Mouse (Mus musculus): ENCODE data around the gene Ift43.

Ift43 gene

GRCm38 (mm10) chr12:86078553-86079201 is 3.7 kb upstream of the Ift43 start, which contains the start of gene Tgfb3:
Gene Tgfb3 (minus strand): TSS chr12:86079041.
- DNase-seq (ENCODE audit: low spot score in 2 of 2), result peak; percentile 72 to 77

GRCm38 (mm10) chr12:86079202-86079667 is 3.1 kb upstream of the Ift43 start:
- peak; percentile 93 for DNase-seq (ENCODE audit: low spot score in 2 of 2)

DNA sequence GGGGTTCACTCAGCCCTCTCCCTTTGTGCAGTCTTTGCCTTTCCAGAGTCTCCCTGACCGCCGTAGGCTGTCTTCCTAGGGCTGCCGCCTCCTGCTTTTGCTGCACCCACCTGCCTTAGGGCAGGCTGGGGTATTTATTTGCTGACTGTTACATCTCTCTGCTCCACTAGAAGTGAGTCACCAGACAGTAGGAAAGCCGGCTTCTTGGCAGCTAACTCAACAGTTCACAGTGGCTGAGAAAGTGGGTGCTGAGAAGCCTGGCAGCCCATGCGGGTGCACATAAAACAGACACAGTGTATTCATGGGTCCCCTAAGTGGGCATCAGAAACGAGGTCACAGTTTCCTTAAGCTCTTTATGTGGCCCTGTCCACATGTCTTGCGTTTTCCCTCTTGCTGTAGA is 3.5 kb downstream of the Ift43 start:
- DNase-seq (ENCODE audit: low spot score in 2 of 2), result no peak

GRCm38 (mm10) chr12:86086550-86086949 is 4.2 kb downstream of the Ift43 start:
- peak; percentile 39 to 55 for DNase-seq (ENCODE audit: low spot score in 2 of 2)

GRCm38 (mm10) chr12:86088042-86088441 is 5.7 kb downstream of the Ift43 start:
- DNase-seq (ENCODE audit: low spot score in 2 of 2), result peak; percentile 66 to 84

DNA sequence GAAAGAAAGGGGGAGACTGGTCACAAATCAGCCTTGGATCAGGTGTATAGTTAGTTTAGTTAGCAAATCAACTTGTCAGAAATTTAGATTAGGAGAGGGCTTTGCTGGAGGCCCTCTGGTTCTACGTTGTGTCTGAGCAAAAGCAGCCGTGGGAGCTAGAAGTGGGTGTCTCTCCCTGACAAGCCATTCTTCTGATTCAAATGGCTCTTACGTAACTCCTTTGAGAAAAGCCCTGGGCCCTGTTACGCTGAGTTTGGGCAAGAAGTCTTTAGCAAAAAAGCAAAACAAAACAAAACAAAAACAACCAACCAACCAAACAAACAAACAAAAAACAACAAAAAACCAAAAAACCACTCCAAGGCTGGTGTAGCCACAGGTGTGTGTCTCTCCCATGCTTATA is 8.4 kb downstream of the Ift43 start:
- no peak for DNase-seq (ENCODE audit: low spot score in 2 of 2)

GRCm38 (mm10) chr12:86091601-86092132 is 9.3 kb downstream of the Ift43 start:
- peak; percentile 71 to 75 for DNase-seq (ENCODE audit: low spot score in 2 of 2)

DNA sequence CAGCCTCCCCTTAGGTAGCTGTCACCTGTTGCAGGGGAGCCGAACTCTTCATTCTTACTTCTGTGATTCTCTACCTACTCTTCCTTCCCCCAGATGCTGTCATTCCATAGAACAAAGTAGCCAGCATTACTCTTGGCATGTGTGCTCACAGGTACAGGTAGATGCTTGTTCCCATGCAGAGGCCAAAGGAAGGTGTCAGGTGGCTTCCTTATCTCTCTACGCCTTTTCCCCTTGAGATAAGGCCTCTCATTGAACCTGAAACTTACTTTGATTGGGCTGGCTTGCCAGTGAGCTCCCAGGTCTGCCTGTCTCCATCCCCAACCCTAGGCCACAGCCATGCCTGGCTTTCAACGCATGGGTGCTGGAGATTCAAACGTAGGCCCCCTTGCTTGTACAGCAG is 11.7 kb downstream of the Ift43 start:
- DNase-seq (ENCODE audit: low spot score in 2 of 2), result no peak

DNA sequence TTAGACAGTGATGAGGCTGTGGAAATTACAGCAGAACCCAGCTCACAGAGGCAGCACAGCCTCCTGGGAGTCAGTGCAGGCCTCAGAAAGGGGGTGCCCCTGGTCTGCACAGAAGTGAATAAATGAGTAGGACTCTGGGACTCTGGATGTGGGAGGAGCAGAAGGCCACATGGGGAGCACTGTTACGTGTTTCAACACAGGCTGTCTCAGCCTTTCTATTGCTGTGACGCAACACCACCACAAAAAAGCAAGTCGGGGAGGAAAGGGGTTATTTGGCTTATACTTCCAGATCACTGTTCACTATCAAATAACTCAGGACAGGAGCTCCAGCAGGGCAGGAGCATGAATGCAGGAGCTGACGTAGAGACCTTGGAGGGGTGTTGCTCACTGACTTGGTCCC is 13.5 kb downstream of the Ift43 start:
- no peak for DNase-seq (ENCODE audit: low spot score in 2 of 2)

DNA sequence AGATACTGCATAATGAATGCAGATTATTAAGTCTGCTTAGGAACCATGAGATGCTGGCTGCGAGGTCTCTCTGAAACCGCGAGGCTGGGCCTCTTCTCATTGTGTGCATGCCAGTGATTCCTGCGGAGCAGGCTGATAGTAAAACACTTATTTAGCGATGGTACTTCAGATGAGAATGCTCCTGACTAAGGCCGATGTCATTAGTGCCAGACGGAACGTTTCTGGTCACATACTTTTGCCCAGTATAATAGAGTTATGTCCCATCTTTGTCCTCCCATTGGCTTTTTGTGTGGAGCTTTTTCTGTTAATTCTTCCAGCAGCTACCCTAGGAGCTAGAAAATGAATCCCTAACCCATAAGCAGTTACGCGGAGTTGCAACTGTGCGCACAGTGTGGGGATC is 15.4 kb downstream of the Ift43 start:
- no peak for DNase-seq (ENCODE audit: low spot score in 2 of 2)

DNA sequence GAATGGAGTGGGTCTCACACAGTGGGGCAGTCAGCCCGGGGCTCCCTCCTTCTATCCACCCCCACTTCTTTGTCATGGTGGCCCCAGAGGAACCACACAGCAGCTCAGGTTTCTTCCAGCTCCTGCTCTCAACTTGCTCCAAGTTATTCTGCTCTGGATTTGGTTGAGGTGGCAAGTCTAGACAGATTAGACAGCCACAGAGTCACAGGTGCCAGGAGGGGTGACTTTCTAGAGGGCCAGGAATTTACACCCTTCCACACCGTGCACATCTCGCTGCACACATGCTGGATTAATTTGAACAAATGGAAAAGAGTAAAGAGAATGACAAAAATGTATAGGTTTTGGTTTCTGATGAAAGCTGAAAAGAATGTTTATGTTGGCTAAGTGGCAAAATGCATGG is 18.4 kb downstream of the Ift43 start:
- DNase-seq (ENCODE audit: low spot score in 2 of 2), result no peak

DNA sequence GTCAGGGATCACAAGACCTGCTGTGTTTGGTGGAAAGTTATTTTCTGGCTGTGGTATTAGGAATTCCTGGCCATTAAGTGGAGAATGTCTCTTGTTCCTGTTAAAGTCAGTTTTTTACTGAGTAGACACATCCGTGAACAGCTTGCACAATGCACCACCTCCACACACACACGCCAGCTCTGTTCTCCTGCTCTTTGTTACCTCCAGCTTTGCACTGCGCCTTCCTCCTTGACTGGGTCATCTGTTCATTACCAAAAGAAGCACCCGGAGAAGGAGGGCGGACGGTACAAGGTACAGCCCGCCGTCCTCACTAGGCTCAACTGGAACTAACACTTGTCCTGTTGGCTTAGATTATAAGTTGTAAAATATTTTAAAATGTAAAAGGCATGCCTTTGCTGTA is 20.3 kb downstream of the Ift43 start:
- no peak for DNase-seq (ENCODE audit: low spot score in 2 of 2)

GRCm38 (mm10) chr12:86103391-86103790 is 21.1 kb downstream of the Ift43 start:
- no peak for DNase-seq (ENCODE audit: low spot score in 2 of 2)

DNA sequence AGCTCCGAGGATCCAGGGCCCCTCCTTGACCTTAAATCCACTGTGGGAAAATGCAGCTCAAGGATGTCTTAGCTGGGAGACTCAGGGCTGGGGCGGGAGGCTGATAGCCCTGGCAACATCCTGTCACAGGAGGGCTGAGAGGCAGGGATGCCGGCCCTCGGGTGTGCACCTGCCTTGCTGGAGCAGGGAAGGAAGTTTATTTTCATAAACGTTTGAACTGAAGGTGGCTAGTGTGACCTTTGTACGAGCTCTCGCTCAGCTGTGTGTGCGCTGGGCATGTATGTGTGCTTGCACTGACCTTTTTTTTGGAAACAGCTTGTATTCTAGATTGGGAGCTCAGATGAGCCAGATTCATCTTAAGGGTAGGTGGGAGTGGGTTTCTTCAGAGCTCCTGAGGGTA is 21.5 kb downstream of the Ift43 start:
- DNase-seq (ENCODE audit: low spot score in 2 of 2), result no peak

DNA sequence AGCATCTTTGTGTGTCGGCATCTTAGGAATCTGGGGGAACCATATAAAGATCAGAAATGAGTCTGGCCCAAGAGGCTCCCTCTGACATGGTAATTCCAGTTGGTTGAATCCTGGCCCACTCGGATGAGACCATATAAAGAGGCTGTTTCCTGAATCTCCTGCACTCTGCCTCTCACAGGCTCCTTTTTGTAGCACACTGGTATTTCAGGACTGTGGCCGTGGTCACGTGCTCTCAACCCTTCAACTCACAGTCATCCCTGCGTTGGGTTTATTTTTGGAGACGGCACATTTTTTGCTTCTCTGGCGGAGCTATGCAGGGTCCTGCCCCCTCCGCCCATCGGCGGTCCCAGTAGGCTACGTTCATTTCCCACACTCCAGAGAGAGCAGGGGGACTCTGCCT is 22.0 kb downstream of the Ift43 start:
- peak; percentile 61 to 63 for DNase-seq (ENCODE audit: low spot score in 2 of 2)

GRCm38 (mm10) chr12:86105546-86105945 is 23.2 kb downstream of the Ift43 start:
- DNase-seq (ENCODE audit: low spot score in 2 of 2), result no peak

- no peak for DNase-seq (ENCODE audit: low spot score in 2 of 2)
Observed at GRCm38 (mm10) chr12:86106086-86106485, 23.7 kb downstream of the Ift43 start.

DNA sequence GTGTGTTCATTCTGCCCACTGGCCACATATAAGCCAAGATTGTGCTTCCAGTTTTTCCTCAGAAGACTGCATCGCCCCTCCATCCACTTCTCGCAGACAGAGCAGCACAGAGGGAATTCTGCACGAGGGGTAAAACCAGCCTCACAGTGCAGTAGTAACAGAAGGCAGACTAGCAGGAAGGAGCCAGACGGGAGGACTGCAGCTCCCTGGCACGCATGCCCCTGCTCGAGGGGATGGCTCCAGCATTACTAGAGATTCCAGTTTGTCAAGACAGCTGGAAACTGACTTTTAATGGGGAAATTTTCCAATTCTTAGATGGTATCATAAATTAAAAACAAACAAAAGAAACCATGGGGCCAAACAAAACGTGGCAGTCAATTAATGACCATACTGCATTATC is 25.3 kb downstream of the Ift43 start:
- no peak for DNase-seq (ENCODE audit: low spot score in 2 of 2)

GRCm38 (mm10) chr12:86109531-86109930 is 27.2 kb downstream of the Ift43 start:
- DNase-seq (ENCODE audit: low spot score in 2 of 2), result no peak

- DNase-seq (ENCODE audit: low spot score in 2 of 2), result no peak
Observed at GRCm38 (mm10) chr12:86110637-86111036, 28.3 kb downstream of the Ift43 start.

DNA sequence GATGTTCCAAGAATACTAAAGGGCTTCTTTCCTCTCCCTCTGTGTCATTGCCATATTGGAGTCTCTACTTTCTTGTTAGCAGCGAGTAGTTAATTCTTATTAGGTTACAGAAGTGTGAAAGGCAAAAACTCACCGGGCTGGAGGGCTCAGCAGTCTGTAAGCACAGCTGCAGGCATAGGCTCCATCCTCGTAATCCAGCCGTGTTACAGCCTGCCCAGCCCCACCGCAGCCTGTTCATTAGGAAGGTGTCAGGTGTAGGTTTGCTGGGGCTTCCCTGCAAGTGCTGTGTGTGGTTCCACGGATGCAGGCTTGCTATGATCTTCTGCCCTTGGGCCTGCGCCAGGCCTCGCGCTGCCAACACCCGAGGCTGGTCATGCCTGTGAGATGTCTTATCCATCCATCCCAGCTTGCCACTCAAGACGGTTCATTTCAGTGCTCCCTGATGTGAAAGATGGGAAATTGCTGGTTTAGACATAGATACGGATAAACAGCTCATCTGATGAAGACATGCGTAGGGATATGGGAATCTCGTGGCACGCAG is 34.0 kb downstream of the Ift43 start:
- DNase-seq (ENCODE audit: low spot score in 2 of 2), result no peak

DNA sequence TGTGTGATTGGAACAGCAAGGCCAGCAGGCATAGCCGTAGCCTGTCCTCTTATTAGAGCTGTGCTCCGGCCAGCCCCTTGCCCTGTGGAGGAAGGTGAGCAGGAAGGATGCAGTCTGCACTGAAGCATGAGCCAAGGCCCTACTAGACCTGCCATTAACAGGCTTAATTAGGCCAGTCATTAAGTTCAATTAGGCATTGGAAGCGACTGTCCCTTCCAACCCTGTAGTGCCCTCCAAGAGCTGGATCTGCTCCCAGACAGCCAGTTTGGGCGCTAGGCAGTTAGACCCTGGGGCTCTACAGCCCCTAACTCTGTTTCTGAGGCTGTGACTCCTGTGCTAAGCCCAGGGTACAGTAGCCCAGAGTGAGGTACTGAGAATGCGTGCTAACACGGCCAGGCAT is 41.7 kb downstream of the Ift43 start:
- DNase-seq (ENCODE audit: low spot score in 2 of 2), result no peak

DNA sequence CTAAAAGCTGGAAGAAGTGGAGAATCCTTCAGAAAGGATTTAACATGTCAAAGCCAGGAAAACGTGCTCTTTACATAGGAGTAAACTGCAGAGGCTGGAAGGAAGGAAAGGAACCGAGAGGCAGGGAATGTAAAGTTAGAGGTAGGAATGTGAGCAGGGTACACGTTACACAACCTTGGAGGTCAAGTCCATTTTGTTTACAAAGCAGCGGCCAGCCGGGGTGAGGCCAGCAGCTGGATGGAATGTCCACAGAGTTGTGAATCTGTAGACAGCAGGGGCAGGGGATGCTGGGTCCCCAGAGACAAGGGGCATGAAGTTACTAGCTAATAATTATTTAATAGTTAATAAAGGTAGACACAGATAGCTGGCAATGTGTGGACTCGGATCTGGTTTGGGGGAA is 45.8 kb downstream of the Ift43 start:
- DNase-seq (ENCODE audit: low spot score in 2 of 2), result peak in 1 of 2 experiments; percentile 26

DNA sequence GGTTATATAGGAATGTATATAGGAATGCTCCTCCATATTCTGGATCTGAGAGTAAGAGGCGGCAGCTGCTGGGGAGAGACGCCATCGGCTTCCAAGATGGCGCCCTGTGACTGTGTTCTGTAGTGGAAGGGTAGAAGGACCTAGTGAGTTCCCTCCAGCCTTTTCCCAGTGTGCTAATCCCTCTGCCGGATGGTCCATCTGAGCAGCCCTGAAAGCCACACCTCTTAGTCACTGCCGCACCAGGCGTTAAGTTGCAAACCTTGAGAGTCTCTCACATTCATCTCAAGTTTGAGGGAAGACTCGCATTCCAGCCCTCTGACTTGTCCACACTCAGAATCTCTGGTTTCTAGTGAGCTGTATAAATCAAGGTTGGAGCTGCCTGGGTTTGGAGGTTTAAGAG is 46.7 kb downstream of the Ift43 start:
- DNase-seq (ENCODE audit: low spot score in 2 of 2), result no peak
